Mouse (Mus musculus) thymus, adult 2 months (tissue): ENCODE data around the gene Pcp4l1. TPM values are rescaled to one million over a fixed set of nuclear protein-coding genes. Genes with fewer than 3 reads are reported as not detected.
A peak's percentile ranks its signal among the peaks of the same experiment; 100 is the strongest.

ENCODE experiments used
- DNase-seq: peaks from one replicate; pipeline ENCODE4 v3.0.0; 2021
- H3K27ac ChIP-seq: fragments of 200-500 bp; 2 replicates; pipeline ENCODE4 v1.5.1; 2012; ENCODE audit warnings: low read length, control low read depth; ENCODE audit not compliant: control insufficient read depth, insufficient read depth
- H3K27me3 ChIP-seq: fragments of 200-500 bp; 2 replicates; pipeline ENCODE4 v1.6.1; 2012; ENCODE audit warnings: mild to moderate bottlenecking, low read length, moderate library complexity, mixed read lengths; ENCODE audit not compliant: control insufficient read depth, insufficient read depth
- H3K36me3 ChIP-seq: fragments of 200-500 bp; 2 replicates; pipeline ENCODE4 v1.6.1; 2012; ENCODE audit warnings: mild to moderate bottlenecking, low read length, moderate library complexity; ENCODE audit not compliant: control insufficient read depth, insufficient read depth
- H3K4me1 ChIP-seq: fragments of 200-500 bp; replicated peaks from 2 replicates; pipeline ENCODE4 v1.6.1; 2012; ENCODE audit warnings: low read length; ENCODE audit not compliant: control insufficient read depth, insufficient read depth
- H3K4me3 ChIP-seq: fragments of 200-500 bp; 2 replicates; pipeline ENCODE4 v1.5.1; 2012; ENCODE audit warnings: mild to moderate bottlenecking, low read length, control low read depth, moderate library complexity; ENCODE audit not compliant: control insufficient read depth, insufficient read depth
- CTCF ChIP-seq: fragments of 200-500 bp; IDR thresholded peaks from 2 replicates; pipeline ENCODE4 v1.5.1; 2012; ENCODE audit warnings: mild to moderate bottlenecking, control low read depth, low read length, moderate library complexity, borderline replicate concordance; ENCODE audit not compliant: control insufficient read depth, poor library complexity, insufficient read depth; ENCODE audit errors: extremely low read depth
- POLR2A ChIP-seq: fragments of 200-500 bp; IDR thresholded peaks from 2 replicates; pipeline ENCODE4 v1.6.1; 2012; ENCODE audit warnings: mild to moderate bottlenecking, low read length, control low read depth, moderate library complexity; ENCODE audit not compliant: control insufficient read depth, poor library complexity, insufficient read depth; ENCODE audit errors: extremely low read depth
- WGBS: fragments of 180-500 bp; shearing (Covaris S2); methylation state at CpG from one replicate; pipeline ENCODE4 v1.1.7; 2018; 5-methylcytosine and 5-hydroxymethylcytosine counted together
- polyA plus RNA-seq: library from polyadenylated mRNA; depleted of rRNA; stranded (reverse); fragments of >200 nt; gene quantifications from 2 replicates; pipeline ENCODE4 v1.2.3, GENCODE M21; 2012

Pcp4l1 gene
- polyA plus RNA-seq, 1 experiment, result 7.3 TPM

DNA sequence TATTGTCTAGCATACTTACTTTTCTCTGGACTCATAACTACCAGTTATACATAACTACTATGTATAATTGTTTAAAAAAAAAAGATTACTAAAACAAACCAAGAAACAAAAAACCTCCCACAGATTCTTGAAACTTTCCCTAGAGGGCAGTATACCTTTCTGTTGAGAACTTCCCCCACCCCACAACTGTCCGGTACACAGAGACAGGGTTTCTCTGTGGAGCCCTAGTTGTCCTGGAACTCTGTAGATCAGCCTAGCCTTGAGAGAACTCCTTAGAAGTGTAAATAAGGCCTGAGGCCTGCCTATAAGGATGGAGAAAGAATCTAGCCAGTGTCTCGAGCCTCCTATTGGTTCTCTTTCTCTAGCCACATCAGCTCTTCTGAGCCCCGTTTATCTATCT lies 31.8 kb downstream of the Pcp4l1 start:
- no peak overlapping the region for H3K27ac ChIP-seq
- H3K4me3 ChIP-seq, result no peak overlapping the region
- H3K27me3 ChIP-seq, result no peaks in the 10 kb centered on the region; the same call in 1 of the 2 replicates
- no peak for TF ChIP-seq POLR2A
- no peak for TF ChIP-seq CTCF
- WGBS, result 60% methylated on average over 3 of the region's 3 CpGs
- H3K36me3 ChIP-seq, result no peaks in the 10 kb centered on the region
- no peaks in the 10 kb centered on the region for H3K4me1 ChIP-seq
- no peak for DNase-seq

DNA sequence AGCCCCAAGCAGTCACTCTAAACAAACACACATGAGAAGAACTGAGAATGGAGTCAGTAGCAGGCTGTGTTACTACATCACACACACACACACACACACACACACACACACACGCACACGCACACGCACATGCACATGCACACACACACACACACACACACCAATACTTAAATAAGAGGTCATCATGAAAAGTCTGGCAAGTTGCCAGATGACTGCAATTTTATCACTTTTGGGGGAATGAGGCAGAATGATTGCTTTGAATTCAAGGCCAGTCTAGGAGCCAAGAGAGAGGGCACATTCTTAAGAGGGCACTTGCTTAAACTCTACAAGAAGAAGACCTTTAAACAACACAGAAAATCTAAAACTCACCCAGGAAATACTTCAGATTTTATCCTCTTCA lies 33.5 kb downstream of the Pcp4l1 start:
- H3K27ac ChIP-seq, result no peak overlapping the region
- no peaks in the 10 kb centered on the region for H3K4me1 ChIP-seq
- H3K27me3 ChIP-seq, result no peaks in the 10 kb centered on the region; the same call in 1 of the 2 replicates
- no peaks in the 10 kb centered on the region for H3K36me3 ChIP-seq
- 93% methylated on average over 3 of the region's 3 CpGs for WGBS
- no peak for DNase-seq
- no peak for TF ChIP-seq POLR2A
- TF ChIP-seq CTCF, result no peak
- no peak overlapping the region for H3K4me3 ChIP-seq

DNA sequence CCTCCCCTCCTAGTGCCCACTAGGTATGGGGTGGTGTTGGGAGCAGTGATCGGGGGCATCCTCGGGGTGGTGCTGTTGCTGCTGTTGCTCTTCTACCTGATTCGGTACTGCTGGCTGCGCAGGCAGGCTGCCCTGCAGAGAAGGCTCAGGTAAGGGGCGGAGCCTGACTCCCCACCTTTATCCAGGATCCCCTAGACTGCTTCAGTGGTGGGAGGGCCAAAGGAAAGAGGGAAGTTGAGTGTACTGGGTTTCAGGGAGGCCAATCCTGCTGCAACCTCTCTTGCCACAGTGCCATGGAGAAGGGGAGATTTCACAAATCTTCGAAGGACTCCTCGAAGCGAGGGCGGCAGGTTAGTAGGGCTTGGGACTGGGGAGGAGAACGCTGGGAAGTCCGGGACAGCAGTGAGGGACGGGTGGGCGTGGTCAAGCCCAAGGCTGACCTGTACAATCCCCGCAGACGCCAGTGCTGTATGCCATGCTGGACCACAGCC lies 36.5 kb downstream of the Pcp4l1 start:
- no peaks in the 10 kb centered on the region for H3K36me3 ChIP-seq
- H3K4me1 ChIP-seq, result no peaks in the 10 kb centered on the region
- H3K27me3 ChIP-seq, result no peaks in the 10 kb centered on the region; the same call in 1 of the 2 replicates
- DNase-seq, result no peak
- no peak overlapping the region for H3K4me3 ChIP-seq
- no peak overlapping the region for H3K27ac ChIP-seq
- WGBS, result 20% methylated on average over 15 of the region's 15 CpGs
- no peak for TF ChIP-seq CTCF
- TF ChIP-seq POLR2A, result no peak

DNA sequence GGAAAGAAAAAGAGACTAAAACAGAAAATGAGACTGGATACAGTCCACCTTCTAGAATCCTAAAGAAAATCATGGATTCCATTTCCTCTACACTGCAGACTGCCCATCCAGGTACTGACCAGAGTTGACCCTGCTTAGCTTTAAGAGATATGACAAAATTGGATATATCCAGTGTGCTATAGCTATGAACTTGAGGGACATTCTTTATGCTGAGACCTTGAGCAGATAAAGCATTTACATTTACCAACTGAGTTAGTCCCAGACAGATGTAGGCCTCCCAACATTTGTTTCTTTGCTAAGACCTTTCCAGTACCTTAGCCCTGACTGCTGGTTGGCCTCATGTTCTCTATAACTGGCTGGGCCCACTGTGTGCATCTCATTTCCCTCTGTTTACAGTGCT lies 38.1 kb downstream of the Pcp4l1 start:
- Histone ChIP-seq H3K4me1 (no peaks in the 10 kb centered on the region), H3K36me3 (no peaks in the 10 kb centered on the region), H3K27ac (no peak overlapping the region), H3K27me3 (no peaks in the 10 kb centered on the region; the same call in 1 of the 2 replicates), H3K4me3 (no peak overlapping the region)
- TF ChIP-seq CTCF, result no peak
- TF ChIP-seq POLR2A, result no peak
- no peak for DNase-seq

DNA sequence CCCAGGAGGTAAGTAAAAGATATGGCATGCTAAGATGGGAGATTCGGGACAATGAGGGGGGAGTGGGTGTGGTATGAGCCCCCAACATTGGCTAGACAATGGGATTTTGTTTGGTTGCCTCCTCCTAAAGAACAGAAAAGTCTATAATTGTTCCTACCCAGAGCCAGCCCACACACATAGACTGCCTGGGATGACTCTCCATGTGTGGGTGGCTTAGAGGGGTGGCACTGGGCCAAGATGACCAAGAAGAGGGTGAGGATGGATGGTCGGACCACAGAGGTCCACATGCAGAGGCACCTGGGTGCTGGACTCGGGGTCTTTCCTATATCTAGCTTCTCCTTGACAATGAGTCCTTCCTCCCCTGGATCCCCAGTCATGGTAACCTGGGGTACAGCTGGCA lies 39.4 kb downstream of the Pcp4l1 start:
- Histone ChIP-seq H3K4me1 (no peaks in the 10 kb centered on the region), H3K4me3 (no peak overlapping the region), H3K36me3 (no peaks in the 10 kb centered on the region), H3K27ac (no peak overlapping the region), H3K27me3 (no peaks in the 10 kb centered on the region; the same call in 1 of the 2 replicates)
- no peak for DNase-seq
- TF ChIP-seq CTCF, result no peak
- no peak for TF ChIP-seq POLR2A
- 72% methylated on average over 3 of the region's 3 CpGs for WGBS

DNA sequence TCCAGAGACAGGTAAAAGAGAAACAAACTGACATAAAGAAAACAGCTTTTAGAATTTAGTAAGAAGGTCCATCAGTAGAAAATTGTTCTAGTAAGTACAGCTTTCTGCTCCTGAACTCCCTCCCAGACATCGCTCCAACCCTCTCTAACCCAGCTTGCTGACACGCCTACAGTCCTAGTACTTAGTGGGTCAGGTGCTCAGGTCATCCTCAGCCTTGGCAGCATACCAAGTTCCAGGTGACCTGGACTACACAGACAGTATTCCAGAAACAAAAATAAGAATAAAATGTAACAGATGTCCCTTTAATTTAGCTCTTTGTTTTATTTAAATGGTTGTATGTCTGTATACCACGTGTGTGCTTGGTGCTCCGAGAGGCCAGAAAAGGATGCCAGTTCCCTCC lies 44.1 kb downstream of the Pcp4l1 start:
- Histone ChIP-seq H3K27me3 (no peaks in the 10 kb centered on the region; the same call in 1 of the 2 replicates), H3K27ac (no peak overlapping the region), H3K4me3 (no peak overlapping the region), H3K36me3 (no peaks in the 10 kb centered on the region), H3K4me1 (peaks cover 9% of the 10 kb centered on the region)
- TF ChIP-seq POLR2A (no peak), CTCF (no peak)
- 97% methylated on average over 4 of the region's 4 CpGs for WGBS
- no peak for DNase-seq

DNA sequence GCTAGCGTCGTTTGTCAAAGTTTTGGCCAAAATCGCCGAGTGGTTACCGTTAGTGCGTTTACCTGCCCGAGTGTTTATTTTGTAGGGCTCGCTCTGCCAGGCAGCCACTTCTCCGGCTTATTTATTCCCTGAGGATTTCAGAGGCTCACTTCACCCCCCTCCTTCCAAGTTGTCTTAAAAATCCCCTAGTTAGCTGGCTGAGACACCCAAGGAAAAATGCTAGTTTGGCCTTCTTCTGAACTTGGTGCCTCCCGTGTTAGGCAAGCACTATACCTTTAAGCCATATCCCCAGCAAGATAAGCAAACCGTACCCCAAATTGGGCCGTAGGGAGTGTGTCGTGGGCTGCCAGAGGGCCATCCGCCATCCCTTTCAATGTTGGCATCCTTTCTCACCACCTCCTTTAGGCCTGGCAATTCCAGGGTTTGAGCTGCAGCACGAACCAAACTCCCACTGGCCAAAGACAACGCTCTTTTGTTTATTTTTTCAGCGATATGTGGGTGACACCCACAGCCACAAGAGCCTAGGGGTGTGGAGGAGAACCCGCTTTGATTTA lies 45.2 kb downstream of the Pcp4l1 start:
- Histone ChIP-seq H3K4me3 (peak overlapping the region; percentile 98), H3K27me3 (no peaks in the 10 kb centered on the region; the same call in 1 of the 2 replicates), H3K36me3 (no peaks in the 10 kb centered on the region), H3K27ac (peak overlapping the region; percentile 38; the same call in 1 of the 2 replicates), H3K4me1 (peaks cover 9% of the 10 kb centered on the region)
- no peak for TF ChIP-seq POLR2A
- no peak for TF ChIP-seq CTCF
- no peak for DNase-seq
- 21% methylated on average over 18 of the region's 18 CpGs for WGBS
